Mouse (Mus musculus) cerebellum, adult 11 months (tissue): ENCODE measurements around the gene Vmn1r174.
"Not testable (repeated sequence)": the region's sequence is repeated elsewhere in the genome, so short reads cannot be mapped to it uniquely, and the experiment has no call there.

Experiments
- DNase-seq: peaks from one replicate; pipeline ENCODE4 v3.0.0; 2022

Gene Vmn1r174

GRCm38 (mm10) chr7:23751970-23752369 is at the start of gene Vmn1r174:
Gene Vmn1r174 (plus strand): TSS chr7:23752270.
- DNase-seq = not testable (repeated sequence)

- no peak for DNase-seq
Measured at GRCm38 (mm10) chr7:23784526-23784925, 32.5 kb downstream of the Vmn1r174 start.

GRCm38 (mm10) chr7:23810543-23810942 is 58.5 kb downstream of the Vmn1r174 start, which contains the start of gene Vmn1r175:
Gene Vmn1r175 (minus strand): TSS chr7:23810643.
- DNase-seq = not testable (repeated sequence)
